Mouse (Mus musculus) MEL (cell line): ENCODE data around the gene Mybphl. TPM values are rescaled to one million over a fixed set of nuclear protein-coding genes. Genes with fewer than 3 reads are reported as not detected.

Experiments used
- DNase-seq: peaks from one replicate; pipeline ENCODE4 v3.0.0; 2011; ENCODE audit warnings: low read depth, low spot score
- H3K27ac ChIP-seq: 2 replicates; pipeline ENCODE4 v1.5.1; 2012; ENCODE audit warnings: low read depth, mild to moderate bottlenecking, control low read depth, low read length, moderate library complexity; ENCODE audit not compliant: control insufficient read depth
- H3K27me3 ChIP-seq, 2 experiments: fragments of 150-350 bp in 1 of 2; sonication (generic) in 1 of 2; 2 replicates each; pipeline ENCODE4 v1.6.1; 2012; ENCODE audit warnings: low read length in 2 of 2, mild to moderate bottlenecking in 2 of 2, improper control_type of control experiment in 1 of 2, moderate library complexity in 1 of 2; ENCODE audit not compliant: insufficient read depth in 2 of 2, control insufficient read depth in 1 of 2
- H3K36me3 ChIP-seq, 2 experiments: 2 replicates each; pipeline ENCODE4 v1.6.1; 2012 to 2014; ENCODE audit warnings: low read length in 2 of 2, improper control_type of control experiment in 1 of 2, inconsistent platforms in 1 of 2, mild to moderate bottlenecking in 1 of 2; ENCODE audit not compliant: insufficient read depth in 2 of 2, control insufficient read depth in 1 of 2
- H3K4me1 ChIP-seq, 2 experiments: fragments of 150-350 bp in 1 of 2; sonication (generic) in 1 of 2; 2 replicates each; pipeline ENCODE4 v1.6.1; 2012; ENCODE audit warnings: low read length in 2 of 2, improper control_type of control experiment in 1 of 2, mild to moderate bottlenecking in 1 of 2; ENCODE audit not compliant: insufficient read depth in 2 of 2, control insufficient read depth in 1 of 2
- H3K4me3 ChIP-seq, 2 experiments: fragments of 150-350 bp in 1 of 2; sonication (generic) in 1 of 2; 2 replicates each; pipeline ENCODE4 v1.5.1; 2012; ENCODE audit warnings: low read depth in 2 of 2, low read length in 2 of 2, mild to moderate bottlenecking in 2 of 2, moderate library complexity in 2 of 2, control low read depth in 1 of 2, improper control_type of control experiment in 1 of 2; ENCODE audit not compliant: control insufficient read depth in 1 of 2, insufficient read depth in 1 of 2
- H3K79me2 ChIP-seq: 2 replicates; pipeline ENCODE4 v1.6.1; 2012; ENCODE audit warnings: mild to moderate bottlenecking, low read length, moderate library complexity; ENCODE audit not compliant: control insufficient read depth, poor library complexity, insufficient read depth
- H3K9ac ChIP-seq: 2 replicates; pipeline ENCODE4 v1.6.1; 2012; ENCODE audit warnings: low read depth, mild to moderate bottlenecking, control low read depth, low read length, moderate library complexity; ENCODE audit not compliant: control insufficient read depth, poor library complexity, severe bottlenecking
- H3K9me3 ChIP-seq: fragments of 150-350 bp; sonication (generic); replicated peaks from 2 replicates; pipeline ENCODE4 v1.6.1; 2012; ENCODE audit warnings: mild to moderate bottlenecking, low read length, improper control_type of control experiment, moderate library complexity; ENCODE audit not compliant: insufficient read depth
- BHLHE40 ChIP-seq: IDR thresholded peaks from 2 replicates; pipeline ENCODE4 v1.6.1; 2012; ENCODE audit warnings: low read depth, mild to moderate bottlenecking, inconsistent platforms, low read length, improper control_type of control experiment, borderline replicate concordance
- CHD1 ChIP-seq: IDR thresholded peaks from 2 replicates; pipeline ENCODE4 v1.6.1; 2012; ENCODE audit warnings: low read depth, mild to moderate bottlenecking, inconsistent platforms, low read length, improper control_type of control experiment
- CHD2 ChIP-seq: IDR thresholded peaks from 2 replicates; pipeline ENCODE4 v1.6.1; 2011; ENCODE audit warnings: low read length, improper control_type of control experiment
- E2F4 ChIP-seq: IDR thresholded peaks from 2 replicates; pipeline ENCODE4 v1.6.1; 2011; ENCODE audit warnings: low read depth, low read length, improper control_type of control experiment, borderline replicate concordance
- EP300 ChIP-seq, 2 experiments: IDR thresholded peaks; 2 replicates each; pipeline ENCODE4 v1.6.1; 2011; ENCODE audit warnings: improper control_type of control experiment in 2 of 2, low read length in 2 of 2, low read depth in 1 of 2, mild to moderate bottlenecking in 1 of 2
- ETS1 ChIP-seq: IDR thresholded peaks from 2 replicates; pipeline ENCODE4 v1.6.1; 2012; ENCODE audit warnings: low read depth, mild to moderate bottlenecking, inconsistent platforms, low read length, improper control_type of control experiment, moderate library complexity
- GABPA ChIP-seq: IDR thresholded peaks from 2 replicates; pipeline ENCODE4 v1.6.1; 2012; ENCODE audit warnings: low read depth, mild to moderate bottlenecking, inconsistent platforms, low read length, improper control_type of control experiment, moderate library complexity
- GATA1 ChIP-seq: IDR thresholded peaks from 2 replicates; pipeline ENCODE4 v1.6.1; 2011; ENCODE audit warnings: low read depth, low read length, improper control_type of control experiment
- HCFC1 ChIP-seq: IDR thresholded peaks from 2 replicates; pipeline ENCODE4 v1.6.1; 2012; ENCODE audit warnings: low read depth, mild to moderate bottlenecking, inconsistent platforms, low read length, improper control_type of control experiment, moderate library complexity
- JUND ChIP-seq: IDR thresholded peaks from 2 replicates; pipeline ENCODE4 v1.6.1; 2011; ENCODE audit warnings: low read depth, mild to moderate bottlenecking, improper control_type of control experiment, low read length
- KAT2A ChIP-seq: conservative IDR thresholded peaks from 2 replicates; pipeline ENCODE4 v1.6.1; 2012; ENCODE audit warnings: low read depth, low read length, improper control_type of control experiment, inconsistent platforms
- MAFK ChIP-seq: IDR thresholded peaks from 2 replicates; pipeline ENCODE4 v1.6.1; 2011; ENCODE audit warnings: low read depth, mild to moderate bottlenecking, low read length, improper control_type of control experiment, borderline replicate concordance
- MAZ ChIP-seq: IDR thresholded peaks from 2 replicates; pipeline ENCODE4 v1.6.1; 2012; ENCODE audit warnings: low read depth, mild to moderate bottlenecking, inconsistent platforms, low read length, improper control_type of control experiment
- MEF2A ChIP-seq: IDR thresholded peaks from 2 replicates; pipeline ENCODE4 v1.6.1; 2014; ENCODE audit warnings: low read depth, mild to moderate bottlenecking, inconsistent platforms, low read length, improper control_type of control experiment; ENCODE audit not compliant: poor library complexity, insufficient replicate concordance, severe bottlenecking; ENCODE audit errors: extremely low read depth
- MXI1 ChIP-seq: IDR thresholded peaks from 2 replicates; pipeline ENCODE4 v1.6.1; 2011; ENCODE audit warnings: mild to moderate bottlenecking, low read depth, low read length, improper control_type of control experiment
- MYB ChIP-seq: IDR thresholded peaks from 2 replicates; pipeline ENCODE4 v1.6.1; 2011; ENCODE audit warnings: mild to moderate bottlenecking, low read depth, low read length, improper control_type of control experiment
- MYC ChIP-seq: IDR thresholded peaks from 2 replicates; pipeline ENCODE4 v1.6.1; 2011; ENCODE audit warnings: low read depth, mild to moderate bottlenecking, low read length, improper control_type of control experiment, moderate library complexity
- NELFE ChIP-seq: IDR thresholded peaks from 2 replicates; pipeline ENCODE4 v1.6.1; 2011; ENCODE audit warnings: low read depth, low read length, improper control_type of control experiment
- NRF1 ChIP-seq: IDR thresholded peaks from 2 replicates; pipeline ENCODE4 v1.6.1; 2014; ENCODE audit warnings: low read depth, mild to moderate bottlenecking, inconsistent platforms, low read length, improper control_type of control experiment, moderate library complexity; ENCODE audit not compliant: poor library complexity, insufficient read depth, severe bottlenecking
- POLR2A ChIP-seq, 2 experiments: IDR thresholded peaks; 2 replicates each; pipeline ENCODE4 v1.6.1; 2011 to 2012; ENCODE audit warnings: low read length in 2 of 2, mild to moderate bottlenecking in 2 of 2, control low read depth in 1 of 2, improper control_type of control experiment in 1 of 2, low read depth in 1 of 2, moderate library complexity in 1 of 2; ENCODE audit not compliant: control insufficient read depth in 1 of 2, insufficient read depth in 1 of 2, poor library complexity in 1 of 2
- POLR2AphosphoS2 ChIP-seq: IDR thresholded peaks from 2 replicates; pipeline ENCODE4 v1.6.1; 2011; ENCODE audit warnings: low read length, improper control_type of control experiment
- POLR2AphosphoS5 ChIP-seq: IDR thresholded peaks from 2 replicates; pipeline ENCODE4 v1.6.1; 2012; ENCODE audit warnings: low read depth, borderline replicate concordance, mild to moderate bottlenecking, inconsistent platforms, low read length, moderate library complexity, mixed read lengths
- RAD21 ChIP-seq: IDR thresholded peaks from 2 replicates; pipeline ENCODE4 v1.6.1; 2011; ENCODE audit warnings: mild to moderate bottlenecking, low read depth, low read length, improper control_type of control experiment
- RCOR1 ChIP-seq: IDR thresholded peaks from 2 replicates; pipeline ENCODE4 v1.6.1; 2012; ENCODE audit warnings: low read depth, mild to moderate bottlenecking, inconsistent platforms, low read length, improper control_type of control experiment
- SIN3A ChIP-seq: IDR thresholded peaks from 2 replicates; pipeline ENCODE4 v1.6.1; 2012; ENCODE audit warnings: low read length, improper control_type of control experiment, inconsistent platforms
- SMC3 ChIP-seq: IDR thresholded peaks from 2 replicates; pipeline ENCODE4 v1.6.1; 2011; ENCODE audit warnings: low read depth, low read length, improper control_type of control experiment
- TAL1 ChIP-seq: IDR thresholded peaks from 2 replicates; pipeline ENCODE4 v1.6.1; 2012; ENCODE audit warnings: mild to moderate bottlenecking, inconsistent platforms, low read length, moderate library complexity, mixed read lengths
- TBP ChIP-seq: IDR thresholded peaks from 2 replicates; pipeline ENCODE4 v1.8.0; 2011; ENCODE audit warnings: low read depth, low read length, improper control_type of control experiment
- TCF12 ChIP-seq: IDR thresholded peaks from 2 replicates; pipeline ENCODE4 v1.6.1; 2014; ENCODE audit warnings: low read depth, mild to moderate bottlenecking, inconsistent platforms, low read length, improper control_type of control experiment, moderate library complexity
- UBTF ChIP-seq: IDR thresholded peaks from 2 replicates; pipeline ENCODE4 v1.6.1; 2012; ENCODE audit warnings: low read depth, mild to moderate bottlenecking, inconsistent platforms, low read length, improper control_type of control experiment, moderate library complexity, borderline replicate concordance; ENCODE audit not compliant: insufficient read depth
- USF1 ChIP-seq: IDR thresholded peaks from 2 replicates; pipeline ENCODE4 v1.6.1; 2014; ENCODE audit warnings: low read depth, mild to moderate bottlenecking, inconsistent platforms, low read length, improper control_type of control experiment, moderate library complexity
- USF2 ChIP-seq, 2 experiments: IDR thresholded peaks; 2 replicates each; pipeline ENCODE4 v1.6.1; 2011 to 2012; ENCODE audit warnings: improper control_type of control experiment in 2 of 2, low read length in 2 of 2, borderline replicate concordance in 1 of 2, inconsistent platforms in 1 of 2, low read depth in 1 of 2, mild to moderate bottlenecking in 1 of 2; ENCODE audit not compliant: insufficient read depth in 1 of 2
- ZC3H11A ChIP-seq: IDR thresholded peaks from 2 replicates; pipeline ENCODE4 v1.6.1; 2012; ENCODE audit warnings: low read depth, mild to moderate bottlenecking, inconsistent platforms, low read length, improper control_type of control experiment
- ZKSCAN1 ChIP-seq: IDR thresholded peaks from 2 replicates; pipeline ENCODE4 v1.6.1; 2012; ENCODE audit warnings: low read depth, mild to moderate bottlenecking, inconsistent platforms, low read length, improper control_type of control experiment, moderate library complexity
- ZMIZ1 ChIP-seq: IDR thresholded peaks from 2 replicates; pipeline ENCODE4 v1.6.1; 2012; ENCODE audit warnings: low read depth, mild to moderate bottlenecking, inconsistent platforms, low read length, improper control_type of control experiment, moderate library complexity
- ZNF384 ChIP-seq: IDR thresholded peaks from 2 replicates; pipeline ENCODE4 v1.6.1; 2012; ENCODE audit warnings: low read depth, mild to moderate bottlenecking, inconsistent platforms, low read length, improper control_type of control experiment
- polyA plus RNA-seq, 2 experiments: library from polyadenylated mRNA; stranded (reverse) in 1 of 2; unstranded in 1 of 2; fragments of >175 nt in 1 of 2; fragments of >200 nt in 1 of 2; gene quantifications; 2 replicates each; pipeline versions ENCODE4 v1.2.1 to v1.2.4; 2012; ENCODE audit warnings: low replicate concordance in 2 of 2, low read depth in 1 of 2; ENCODE audit not compliant: insufficient read length in 2 of 2, insufficient read depth in 1 of 2, missing spikeins in 1 of 2
- total RNA-seq: library from RNA; depleted of rRNA; stranded (reverse); fragments of 300-350 nt; gene quantifications from 2 replicates; pipeline ENCODE4 v1.2.3, GENCODE M21; 2012

The Mybphl gene
- total and polyA plus RNA-seq, 3 experiments = not detected

GRCm38 (mm10) chr3:108389111-108389545 lies 24.4 kb downstream of the Mybphl start:
- Histone ChIP-seq H3K4me1 (peaks cover 0 to 7% of the 10 kb centered on the region in 2 experiments; a peak in 3 of 4 replicates), H3K36me3 (peaks cover 0 to 3% of the 10 kb centered on the region in 2 experiments; a peak in 2 of 4 replicates), H3K9ac (peak overlapping the region; percentile 15; the same call in 1 of the 2 replicates), H3K79me2 (no peaks in the 10 kb centered on the region), H3K9me3 (no peaks in the 10 kb centered on the region), H3K4me3 (no peak overlapping the region; a peak in 1 of 4 replicates), H3K27ac (no peak overlapping the region), H3K27me3 (peaks cover 0 to 4% of the 10 kb centered on the region in 2 experiments; a peak in 2 of 4 replicates)
- peak; percentile 98 for DNase-seq
- no peak for TF ChIP-seq GATA1
- TF ChIP-seq JUND = peak; percentile 38; the same call in 1 of the 2 replicates
- TF ChIP-seq NRF1 = no peak
- TF ChIP-seq ZKSCAN1 = no peak
- no peak for TF ChIP-seq KAT2A
- TF ChIP-seq EP300 (IDR thresholded peaks at IDR 0.05; ENCODE audit: low read depth in 1 of 2, low read length in 2 of 2) = peak in 1 of 2 experiments; percentile 63; a peak in 2 of 4 replicates
- peak; percentile 35; the same call in 1 of the 2 replicates for TF ChIP-seq BHLHE40
- TF ChIP-seq MAZ = peak; percentile 56; the same call in 1 of the 2 replicates
- no peak; the same call in 1 of the 2 replicates for TF ChIP-seq ZNF384
- no peak for TF ChIP-seq MAFK
- TF ChIP-seq ZC3H11A = peak; percentile 89
- no peak for TF ChIP-seq E2F4
- TF ChIP-seq USF1 = no peak
- peak; percentile 47; the same call in 1 of the 2 replicates for TF ChIP-seq TCF12
- TF ChIP-seq SMC3 = peak; percentile 99
- 0 out of 2 replicates have a peak, but pooled peaks have one; percentile 38 for TF ChIP-seq MYB
- TF ChIP-seq TAL1 = no peak
- no peak for TF ChIP-seq GABPA
- peak; percentile 50; the same call in 1 of the 2 replicates for TF ChIP-seq ETS1
- TF ChIP-seq MEF2A = 0 out of 2 replicates have a peak, but pooled peaks have one; percentile 22
- peak; percentile 41; the same call in 1 of the 2 replicates for TF ChIP-seq MYC
- TF ChIP-seq POLR2AphosphoS2 = no peak
- no peak for TF ChIP-seq CHD2
- TF ChIP-seq NELFE = no peak
- peak; percentile 92 for TF ChIP-seq SIN3A
- TF ChIP-seq ZMIZ1 = no peak
- TF ChIP-seq CHD1 = no peak
- TF ChIP-seq POLR2A (IDR thresholded peaks at IDR 0.05; ENCODE audit: control insufficient read depth in 1 of 2, insufficient read depth in 1 of 2, low read depth in 1 of 2, low read length in 2 of 2, poor library complexity in 1 of 2) = no peak
- 0 out of 2 replicates have a peak, but pooled peaks have one; percentile 28 for TF ChIP-seq RCOR1
- TF ChIP-seq TBP = peak; percentile 55; the same call in 1 of the 2 replicates
- no peak for TF ChIP-seq UBTF
- no peak for TF ChIP-seq POLR2AphosphoS5
- peak; percentile 75 for TF ChIP-seq MXI1
- no peak for TF ChIP-seq USF2 (IDR thresholded peaks at IDR 0.05; ENCODE audit: borderline replicate concordance in 1 of 2, insufficient read depth in 1 of 2, low read depth in 1 of 2, low read length in 2 of 2)
- peak; percentile 89 for TF ChIP-seq RAD21
- peak; percentile 71 for TF ChIP-seq HCFC1
